Mouse (Mus musculus) CH12.LX (cell line): ENCODE measurements around the gene Chd2. TPM values are rescaled to one million over a fixed set of nuclear protein-coding genes. Genes with fewer than 3 reads are reported as not detected.

Experiments
- DNase-seq: peaks from one replicate; pipeline ENCODE4 v3.0.0-alpha.2; 2013; ENCODE audit errors: extremely low read depth
- H3K27ac ChIP-seq: 2 replicates; pipeline ENCODE4 v1.5.1; 2012; ENCODE audit warnings: low read depth, mild to moderate bottlenecking, control low read depth, moderate library complexity; ENCODE audit not compliant: insufficient read depth
- H3K27me3 ChIP-seq: replicated peaks from 2 replicates; pipeline ENCODE3; 2012; ENCODE audit warnings: inconsistent platforms
- H3K36me3 ChIP-seq, 2 experiments: replicated peaks in 1 of 2; 2 replicates each; pipeline versions ENCODE3 to v1.6.1; 2012; ENCODE audit warnings: inconsistent platforms in 1 of 2, low read length in 1 of 2, mild to moderate bottlenecking in 1 of 2, mixed read lengths in 1 of 2, moderate library complexity in 1 of 2; ENCODE audit not compliant: control insufficient read depth in 1 of 2, insufficient read depth in 1 of 2
- H3K4me1 ChIP-seq, 2 experiments: 2 replicates each; pipeline ENCODE4 v1.6.1; 2012; ENCODE audit warnings: inconsistent platforms in 1 of 2, moderate library complexity in 1 of 2; ENCODE audit not compliant: insufficient read depth in 2 of 2, control insufficient read depth in 1 of 2
- H3K4me2 ChIP-seq: 2 replicates; pipeline ENCODE4 v1.6.1; 2012; ENCODE audit warnings: low read depth, mild to moderate bottlenecking, control low read depth; ENCODE audit not compliant: poor library complexity, insufficient read depth, severe bottlenecking
- H3K4me3 ChIP-seq, 3 experiments: fragments of 150-350 bp in 1 of 3; sonication (generic) in 1 of 3; replicated peaks in 1 of 3; 2 replicates each; pipeline versions ENCODE3 to v1.5.1; 2011 to 2012; ENCODE audit warnings: low read depth in 2 of 3, low read length in 2 of 3, mild to moderate bottlenecking in 2 of 3, moderate library complexity in 2 of 3, control low read depth in 1 of 3, improper control_type of control experiment in 1 of 3, inconsistent platforms in 1 of 3, mixed read lengths in 1 of 3; ENCODE audit not compliant: poor library complexity in 1 of 3
- H3K79me2 ChIP-seq: replicated peaks from 2 replicates; pipeline ENCODE4 v1.6.1; 2012; ENCODE audit warnings: mild to moderate bottlenecking, moderate library complexity; ENCODE audit not compliant: control insufficient read depth, poor library complexity, insufficient read depth, severe bottlenecking; ENCODE audit errors: extremely low read depth
- H3K9ac ChIP-seq: 2 replicates; pipeline ENCODE4 v1.6.1; 2012; ENCODE audit warnings: low read depth, mild to moderate bottlenecking, control low read depth, moderate library complexity; ENCODE audit not compliant: insufficient read depth
- H3K9me3 ChIP-seq: replicated peaks from 2 replicates; pipeline ENCODE3; 2012; ENCODE audit warnings: low read length, inconsistent platforms, mixed read lengths
- CHD2 ChIP-seq: IDR thresholded peaks from 2 replicates; pipeline ENCODE4 v1.6.1; 2011; ENCODE audit warnings: low read length, improper control_type of control experiment
- CTCF ChIP-seq, 2 experiments: IDR thresholded peaks in 1 of 2; conservative IDR thresholded peaks in 1 of 2; 2 replicates each; pipeline ENCODE4 v1.5.1; 2011 to 2012; ENCODE audit warnings: low read depth in 2 of 2, low read length in 2 of 2, improper control_type of control experiment in 1 of 2, inconsistent platforms in 1 of 2, mild to moderate bottlenecking in 1 of 2, moderate library complexity in 1 of 2
- ELF1 ChIP-seq: IDR thresholded peaks from 2 replicates; pipeline ENCODE4 v1.6.1; 2014; ENCODE audit warnings: low read depth, mild to moderate bottlenecking, inconsistent platforms, low read length, improper control_type of control experiment
- EP300 ChIP-seq: IDR thresholded peaks from 2 replicates; pipeline ENCODE4 v1.6.1; 2011; ENCODE audit warnings: low read length, improper control_type of control experiment
- HCFC1 ChIP-seq: IDR thresholded peaks from 2 replicates; pipeline ENCODE4 v1.6.1; 2012; ENCODE audit warnings: low read depth, mild to moderate bottlenecking, inconsistent platforms, low read length, improper control_type of control experiment
- JUND ChIP-seq: conservative IDR thresholded peaks from 2 replicates; pipeline ENCODE4 v1.6.1; 2011; ENCODE audit warnings: low read depth, low read length, improper control_type of control experiment
- MEF2A ChIP-seq: IDR thresholded peaks from 2 replicates; pipeline ENCODE4 v1.6.1; 2014; ENCODE audit warnings: low read depth, mild to moderate bottlenecking, inconsistent platforms, low read length, improper control_type of control experiment, borderline replicate concordance
- MXI1 ChIP-seq: IDR thresholded peaks from 2 replicates; pipeline ENCODE4 v1.6.1; 2011; ENCODE audit warnings: mild to moderate bottlenecking, low read depth, low read length, improper control_type of control experiment
- MYC ChIP-seq: IDR thresholded peaks from 2 replicates; pipeline ENCODE4 v1.6.1; 2011; ENCODE audit warnings: low read depth, mild to moderate bottlenecking, improper control_type of control experiment, low read length
- NELFE ChIP-seq: IDR thresholded peaks from 2 replicates; pipeline ENCODE4 v1.6.1; 2011; ENCODE audit warnings: low read depth, low read length, improper control_type of control experiment
- POLR2A ChIP-seq: IDR thresholded peaks from 2 replicates; pipeline ENCODE4 v1.6.1; 2011; ENCODE audit warnings: low read depth, mild to moderate bottlenecking, improper control_type of control experiment, low read length
- POLR2AphosphoS2 ChIP-seq: IDR thresholded peaks from 2 replicates; pipeline ENCODE4 v1.6.1; 2011; ENCODE audit warnings: low read depth, low read length, improper control_type of control experiment
- RAD21 ChIP-seq: IDR thresholded peaks from 2 replicates; pipeline ENCODE4 v1.6.1; 2011; ENCODE audit warnings: low read depth, mild to moderate bottlenecking, low read length, improper control_type of control experiment, moderate library complexity
- SMC3 ChIP-seq: IDR thresholded peaks from 2 replicates; pipeline ENCODE4 v1.6.1; 2011; ENCODE audit warnings: low read depth, low read length, improper control_type of control experiment
- TBP ChIP-seq: conservative IDR thresholded peaks from 2 replicates; pipeline ENCODE4 v1.6.1; 2011; ENCODE audit warnings: low read depth, low read length, improper control_type of control experiment
- UBTF ChIP-seq: IDR thresholded peaks from 2 replicates; pipeline ENCODE4 v1.6.1; 2012; ENCODE audit warnings: low read depth, mild to moderate bottlenecking, inconsistent platforms, low read length, improper control_type of control experiment, moderate library complexity
- USF1 ChIP-seq: IDR thresholded peaks from 2 replicates; pipeline ENCODE4 v1.6.1; 2014; ENCODE audit warnings: low read depth, mild to moderate bottlenecking, inconsistent platforms, low read length, improper control_type of control experiment
- ZC3H11A ChIP-seq: IDR thresholded peaks from 2 replicates; pipeline ENCODE4 v1.6.1; 2012; ENCODE audit warnings: low read depth, mild to moderate bottlenecking, inconsistent platforms, low read length, improper control_type of control experiment
- ZNF384 ChIP-seq: IDR thresholded peaks from 2 replicates; pipeline ENCODE4 v1.6.1; 2012; ENCODE audit warnings: low read depth, low read length, improper control_type of control experiment, inconsistent platforms
- dilution Hi-C: fragments of 300-500 bp; cut with MboI; formaldehyde crosslinking; loops from 2 replicates; pipeline ENCODE4 v1.14.3; 2020; ENCODE audit warnings: low sequenced_read_pairs; ENCODE audit not compliant: extremely low pct_unique_long_range_greater_than_20kb, extremely low pct_ligation_motif_present
- in situ Hi-C: fragments of 300-500 bp; cut with MboI; formaldehyde crosslinking; loops from 3 replicates; pipeline ENCODE4 v1.14.3; 2019; ENCODE audit warnings: low sequenced_read_pairs, low pct_ligation_motif_present, low pct_unique_long_range_greater_than_20kb, mixed read lengths
- polyA plus RNA-seq: library from polyadenylated mRNA; unstranded; fragments of >175 nt; gene quantifications from 2 replicates; pipeline ENCODE4 v1.2.1, GENCODE M21; 2012; ENCODE audit warnings: low read depth; ENCODE audit not compliant: insufficient read length
- total RNA-seq, 2 experiments: library from RNA; depleted of rRNA; stranded (reverse); fragments of 300-350 nt in 1 of 2; fragments of >200 nt in 1 of 2; gene quantifications; 2 replicates each; pipeline ENCODE4 v1.2.3; 2012 to 2014

Chd2 gene
- total and polyA plus RNA-seq, 3 experiments = 23.2 to 39.3 (median 30.9) TPM

DNA sequence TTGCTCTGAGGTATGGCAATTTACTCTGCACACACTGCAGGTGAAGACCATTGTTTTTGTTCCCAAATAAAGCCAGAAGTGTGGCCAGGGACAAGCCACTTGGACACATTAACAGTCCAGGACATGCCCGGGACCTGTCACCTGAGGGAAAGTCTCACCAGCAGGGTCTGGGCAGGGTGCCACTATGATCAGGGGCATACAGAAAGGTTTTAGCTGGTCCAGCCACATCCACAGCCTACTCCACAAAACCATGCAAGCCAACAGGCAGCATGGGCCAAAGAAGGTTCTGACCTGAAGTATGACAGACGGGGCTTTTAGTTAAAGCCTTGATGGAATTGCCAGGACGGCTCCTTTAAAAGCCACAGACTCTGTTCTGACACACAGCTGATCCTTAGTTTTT, 116.9 kb downstream of the Chd2 start:
- no peak for DNase-seq
- dilution Hi-C loops (no loop called here), in situ Hi-C loops (no loop called here)
- H3K27ac ChIP-seq = no peak overlapping the region
- no peak overlapping the region for H3K4me3 ChIP-seq
- no peak overlapping the region for H3K9ac ChIP-seq
- peaks cover 32 to 39% of the 10 kb centered on the region in 2 experiments for H3K36me3 ChIP-seq
- TF ChIP-seq JUND = no peak
- no peak for TF ChIP-seq HCFC1
- no peak for TF ChIP-seq CTCF (conservative IDR thresholded peaks at IDR 0.05 in 1 of 2, IDR thresholded peaks at IDR 0.05 in 1 of 2; ENCODE audit: low read depth in 2 of 2, low read length in 2 of 2)
- TF ChIP-seq UBTF = no peak
- TF ChIP-seq MEF2A = no peak
- TF ChIP-seq NELFE = no peak
- TF ChIP-seq MYC = no peak
- no peak for TF ChIP-seq TBP
- TF ChIP-seq USF1 = no peak
- TF ChIP-seq POLR2A = no peak
- TF ChIP-seq MXI1 = no peak
- TF ChIP-seq SMC3 = no peak
- no peak for TF ChIP-seq RAD21
- TF ChIP-seq EP300 = no peak
- no peak; the same call in 1 of the 2 replicates for TF ChIP-seq POLR2AphosphoS2
- no peak for TF ChIP-seq CHD2
- no peak for TF ChIP-seq ZC3H11A
- TF ChIP-seq ZNF384 = no peak
- peaks cover 3 to 14% of the 10 kb centered on the region in 2 experiments; a peak in 2 of 4 replicates for H3K4me1 ChIP-seq
- H3K4me2 ChIP-seq = no peak overlapping the region
- no peaks in the 10 kb centered on the region; the same call in 1 of the 2 replicates for H3K79me2 ChIP-seq
- no peaks in the 10 kb centered on the region for H3K9me3 ChIP-seq
- no peaks in the 10 kb centered on the region for H3K27me3 ChIP-seq

DNA sequence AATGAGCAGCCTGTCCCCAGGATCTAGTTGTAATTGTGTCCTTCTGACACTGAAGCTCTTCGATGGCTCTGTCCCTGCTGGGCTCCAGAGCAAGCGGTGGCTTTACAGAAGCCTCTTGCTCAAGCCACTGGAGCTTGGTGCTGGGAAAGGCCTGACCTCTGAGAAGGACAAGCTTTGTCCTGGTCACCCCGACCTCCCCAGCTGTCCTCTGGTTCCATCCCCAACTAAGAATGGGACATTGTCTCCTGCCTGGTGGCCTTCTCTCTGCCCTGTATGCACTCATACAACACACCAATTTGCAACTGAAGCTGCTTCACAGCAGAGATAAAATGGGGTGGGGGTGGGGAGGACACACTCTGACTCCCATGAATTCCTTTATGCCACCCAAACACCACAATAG, 117.4 kb downstream of the Chd2 start:
- Histone ChIP-seq H3K4me1 (peaks cover 3 to 19% of the 10 kb centered on the region in 2 experiments; a peak in 2 of 4 replicates), H3K4me2 (no peak overlapping the region), H3K9me3 (no peaks in the 10 kb centered on the region), H3K36me3 (peaks cover 28 to 34% of the 10 kb centered on the region in 2 experiments), H3K4me3 (no peak overlapping the region), H3K27ac (no peak overlapping the region), H3K9ac (no peak overlapping the region), H3K79me2 (no peaks in the 10 kb centered on the region; the same call in 1 of the 2 replicates), H3K27me3 (no peaks in the 10 kb centered on the region)
- TF ChIP-seq CTCF (conservative IDR thresholded peaks at IDR 0.05 in 1 of 2, IDR thresholded peaks at IDR 0.05 in 1 of 2; ENCODE audit: low read depth in 2 of 2, low read length in 2 of 2) (no peak), ELF1 (no peak)
- in situ Hi-C loops = no loop called here
- dilution Hi-C loops = no loop called here
- no peak for DNase-seq
